8 mouse cellular contexts compared by ENCODE assay signal in genomic region chr14:20733041-20733951, GRCm38 (mm10). TPM values are rescaled to one million over a fixed set of nuclear protein-coding genes. Genes with fewer than 3 reads are reported as not detected.
DNase-seq lines count a peak whose midpoint lies in the region; ATAC-seq and TF ChIP-seq lines count a peak whose summit lies in the region.

No protein-coding gene starts in this region.

- TF ChIP-seq EP300 in CH12.LX (IDR thresholded peaks at IDR 0.05; ENCODE audit: low read length) = no peak

- H3K9me3 ChIP-seq in CH12.LX (replicated peaks; ENCODE audit: low read length) = no peaks in the 10 kb centered on the region
- no peaks in the 10 kb centered on the region for H3K9me3 ChIP-seq in limb, embryonic 11.5 days (ENCODE audit: control insufficient read depth, low read length)

- no peaks in the 10 kb centered on the region; the same call in 1 of the 2 replicates for H3K79me2 ChIP-seq in CH12.LX (replicated peaks; ENCODE audit: control insufficient read depth, extremely low read depth, insufficient read depth, poor library complexity, severe bottlenecking)

- peaks cover 0 to 20% of the 10 kb centered on the region in 2 experiments; a peak in 2 of 4 replicates for H3K4me1 ChIP-seq in CH12.LX (ENCODE audit: control insufficient read depth in 1 of 2, insufficient read depth in 2 of 2)
- peaks cover 11% of the 10 kb centered on the region; the same call in 1 of the 2 replicates for H3K4me1 ChIP-seq in limb, embryonic 11.5 days (ENCODE audit: control insufficient read depth, insufficient read depth, low read length)

- no peak for TF ChIP-seq CTCF in gastrocnemius, adult 2 months (IDR thresholded peaks at IDR 0.05)
- TF ChIP-seq CTCF in CH12.LX (conservative IDR thresholded peaks at IDR 0.05 in 1 of 2, IDR thresholded peaks at IDR 0.05 in 1 of 2; ENCODE audit: low read depth in 2 of 2, low read length in 2 of 2) = no peak

- H3K4me3 ChIP-seq in gastrocnemius, adult 2 months = peak overlapping the region; percentile 90
- H3K4me3 ChIP-seq in CH12.LX (replicated peaks in 1 of 3; ENCODE audit: low read depth in 2 of 3, low read length in 2 of 3, poor library complexity in 1 of 3) = peak overlapping the region; percentile 81 to 91 (median 83)
- peak overlapping the region; percentile 90 for H3K4me3 ChIP-seq in limb, embryonic 11.5 days (ENCODE audit: low read depth, low read length)

- H3K4me2 ChIP-seq in CH12.LX (ENCODE audit: insufficient read depth, low read depth, poor library complexity, severe bottlenecking) = peak overlapping the region; percentile 76
- H3K4me2 ChIP-seq in limb, embryonic 11.5 days (ENCODE audit: low read depth, severe bottlenecking) = peak overlapping the region; percentile 88

- DNase-seq in gastrocnemius, adult 2 months = no peak
- DNase-seq in gastrocnemius, postnatal 4 days (ENCODE audit: low spot score in 2 of 2) = no peak
- DNase-seq in CH12.LX (ENCODE audit: extremely low read depth) = peak; percentile 26
- DNase-seq in fat pad, adult 2 months (ENCODE audit: extremely low read depth, low read depth, low spot score) = peak; percentile 21
- DNase-seq in limb, embryonic 11.5 days (ENCODE audit: low spot score) = no peak
- DNase-seq in naive thymus-derived CD4-positive, alpha-beta T cell, adult 2 months (ENCODE audit: low read depth) = peak; percentile 33
- DNase-seq in cerebellum, adult 18-20 months = no peak

- H3K36me3 ChIP-seq in CH12.LX (replicated peaks in 1 of 2; ENCODE audit: control insufficient read depth in 1 of 2, insufficient read depth in 1 of 2, low read length in 1 of 2) = peaks cover 37 to 69% of the 10 kb centered on the region in 2 experiments
- H3K36me3 ChIP-seq in limb, embryonic 11.5 days (ENCODE audit: control insufficient read depth, insufficient read depth, low read length) = peaks cover 23% of the 10 kb centered on the region; the same call in 1 of the 2 replicates

- peak overlapping the region; percentile 87 for H3K9ac ChIP-seq in CH12.LX (ENCODE audit: insufficient read depth, low read depth)
- H3K9ac ChIP-seq in limb, embryonic 11.5 days (ENCODE audit: low read length) = peak overlapping the region; percentile 89

- dilution Hi-C loops in CH12.LX (cut with MboI; ENCODE audit: extremely low pct_ligation_motif_present, extremely low pct_unique_long_range_greater_than_20kb, low sequenced_read_pairs) = no loop called here

- no peaks in the 10 kb centered on the region for H3K27me3 ChIP-seq in CH12.LX (replicated peaks)
- H3K27me3 ChIP-seq in limb, embryonic 11.5 days (ENCODE audit: control insufficient read depth, insufficient read depth, low read length) = no peaks in the 10 kb centered on the region

- in situ Hi-C loops in CH12.LX (cut with MboI; ENCODE audit: low pct_ligation_motif_present, low pct_unique_long_range_greater_than_20kb, low sequenced_read_pairs) = no loop called here

- H3K27ac ChIP-seq in gastrocnemius, adult 2 months = peak overlapping the region; percentile 98
- no peak overlapping the region for H3K27ac ChIP-seq in CH12.LX (ENCODE audit: insufficient read depth, low read depth)
- no peak overlapping the region for H3K27ac ChIP-seq in limb, embryonic 11.5 days (replicated peaks; ENCODE audit: low read depth, low read length)

- WGBS in limb, embryonic 11.5 days = 50% methylated on average over 12 of the region's 12 CpGs

- no peak for TF ChIP-seq RAD21 in CH12.LX (IDR thresholded peaks at IDR 0.05; ENCODE audit: low read depth, low read length)

- ATAC-seq in limb, embryonic 11.5 days (ENCODE audit: insufficient number of reproducible peaks, low FRiP score, low TSS enrichment, low read depth) = no peak
- no peak for ATAC-seq in CD4-positive, CD25-positive, alpha-beta regulatory T cell, adult 4 months

- intact Hi-C loops in gastrocnemius, adult 2 months (cut with DNase I) = loop anchor here (5.0 kb wide), 1 partner anchor 59 kb away; the partner anchor contains the start of gene Camk2g

- no peak for TF ChIP-seq POLR2A in CH12.LX (IDR thresholded peaks at IDR 0.05; ENCODE audit: low read depth, low read length)

TF ChIP-seq in CH12.LX, 34 proteins besides CTCF, POLR2A, EP300 and RAD21:
- TF ChIP-seq POLR2AphosphoS2 (IDR thresholded peaks at IDR 0.05; ENCODE audit: low read depth, low read length) (no peak), SIN3A (IDR thresholded peaks at IDR 0.05; ENCODE audit: low read length) (no peak), KAT2A (IDR thresholded peaks at IDR 0.05; ENCODE audit: insufficient replicate concordance, low read length) (no peak)

RNA-seq across cellular contexts. Expression of gene Ndst2, which starts 1.1 kb away (rescaled TPM):
- 1 to 10 TPM; 6.2 to 7.1 TPM for total RNA-seq in gastrocnemius, adult 2 months (2021)
- total RNA-seq in gastrocnemius, postnatal 4 days (2021) = 10 to 100 TPM; 22.8 to 26.7 TPM
- total RNA-seq in CH12.LX (2012; rRNA removed) = 17.8 and 21.1 TPM in 2 replicates
- total RNA-seq in CH12.LX (2014; rRNA removed) = 9.9 and 11.4 TPM in 2 replicates
- polyA plus RNA-seq in CH12.LX (2012; ENCODE audit: insufficient read length, low read depth) = 18.0 and 20.2 TPM in 2 replicates
- 25.6 and 33.4 TPM in 2 replicates for polyA plus RNA-seq in limb, embryonic 11.5 days (2014; fragmentation: Nextera tagmentation; extraction: Ambion mirVana)
- polyA plus RNA-seq in CD4-positive, CD25-positive, alpha-beta regulatory T cell, adult 4 months (2017; shearing (Covaris generic)) = 10 to 100 TPM; 12.9 to 13.7 TPM

RNA-seq across cellular contexts. Expression of gene Zswim8, which starts 25.9 kb away (rescaled TPM):
- total RNA-seq in gastrocnemius, adult 2 months (2021) = 10 to 100 TPM; 35.0 to 37.0 TPM
- total RNA-seq in gastrocnemius, postnatal 4 days (2021) = 10 to 100 TPM; 81.5 to 83.6 TPM
- 22.6 and 22.8 TPM in 2 replicates for total RNA-seq in CH12.LX (2012; rRNA removed)
- total RNA-seq in CH12.LX (2014; rRNA removed) = 8.7 and 9.5 TPM in 2 replicates
- polyA plus RNA-seq in CH12.LX (2012; ENCODE audit: insufficient read length, low read depth) = 33.9 and 39.6 TPM in 2 replicates
- polyA plus RNA-seq in limb, embryonic 11.5 days (2014; fragmentation: Nextera tagmentation; extraction: Ambion mirVana) = 27.2 and 28.0 TPM in 2 replicates
- 10 to 100 TPM; 21.6 to 22.3 TPM for polyA plus RNA-seq in CD4-positive, CD25-positive, alpha-beta regulatory T cell, adult 4 months (2017; shearing (Covaris generic))

RNA-seq across cellular contexts. Expression of gene Chchd1, which starts 30.5 kb away (rescaled TPM):
- total RNA-seq in gastrocnemius, adult 2 months (2021) = 100 to 1,000 TPM; 120 to 152 TPM
- 10 to 100 TPM; 78.0 to 85.7 TPM for total RNA-seq in gastrocnemius, postnatal 4 days (2021)
- total RNA-seq in CH12.LX (2012; rRNA removed) (184 and 191 TPM in 2 replicates), CH12.LX (2014; rRNA removed) (391 and 402 TPM in 2 replicates)
- 157 and 166 TPM in 2 replicates for polyA plus RNA-seq in CH12.LX (2012; ENCODE audit: insufficient read length, low read depth)
- polyA plus RNA-seq in limb, embryonic 11.5 days (2014; fragmentation: Nextera tagmentation; extraction: Ambion mirVana) = 254 and 255 TPM in 2 replicates
- polyA plus RNA-seq in CD4-positive, CD25-positive, alpha-beta regulatory T cell, adult 4 months (2017; shearing (Covaris generic)) = 100 to 1,000 TPM; 120 to 143 TPM

RNA-seq across cellular contexts. Expression of gene Fut11, which starts 38.5 kb away (rescaled TPM):
- 1 to 10 TPM; 1.9 to 3.3 TPM for total RNA-seq in gastrocnemius, adult 2 months (2021)
- 10 to 100 TPM; 16.0 to 16.4 TPM for total RNA-seq in gastrocnemius, postnatal 4 days (2021)
- total RNA-seq in CH12.LX (2012; rRNA removed) = 2.6 and 2.9 TPM in 2 replicates
- 3.5 and 3.7 TPM in 2 replicates for total RNA-seq in CH12.LX (2014; rRNA removed)
- polyA plus RNA-seq in CH12.LX (2012; ENCODE audit: insufficient read length, low read depth) = 3.8 and 4.0 TPM in 2 replicates
- 18.3 and 18.8 TPM in 2 replicates for polyA plus RNA-seq in limb, embryonic 11.5 days (2014; fragmentation: Nextera tagmentation; extraction: Ambion mirVana)
- polyA plus RNA-seq in CD4-positive, CD25-positive, alpha-beta regulatory T cell, adult 4 months (2017; shearing (Covaris generic)) = 1 to 10 TPM; 5.6 to 7.7 TPM

RNA-seq across cellular contexts. Expression of gene Sec24c, which starts 59.2 kb away (rescaled TPM):
- 10 to 100 TPM; 73.8 to 76.3 TPM for total RNA-seq in gastrocnemius, adult 2 months (2021)
- 10 to 100 TPM; 95.4 to 97.9 TPM for total RNA-seq in gastrocnemius, postnatal 4 days (2021)
- total RNA-seq in CH12.LX (2012; rRNA removed) (95.9 and 103 TPM in 2 replicates), CH12.LX (2014; rRNA removed) (51.2 and 57.0 TPM in 2 replicates)
- polyA plus RNA-seq in CH12.LX (2012; ENCODE audit: insufficient read length, low read depth) = 107 and 122 TPM in 2 replicates
- polyA plus RNA-seq in limb, embryonic 11.5 days (2014; fragmentation: Nextera tagmentation; extraction: Ambion mirVana) = 81.7 and 95.0 TPM in 2 replicates
- 100 to 1,000 TPM; 120 to 181 TPM for polyA plus RNA-seq in CD4-positive, CD25-positive, alpha-beta regulatory T cell, adult 4 months (2017; shearing (Covaris generic))

Comparison
In these comparisons a context has a peak if more than half of its experiments do, and no peak if none do; other contexts are left out.
1. DNase-seq: peak in CH12.LX (single experiment), fat pad, adult 2 months (single experiment) and naive thymus-derived CD4-positive, alpha-beta T cell, adult 2 months (single experiment); none in gastrocnemius, adult 2 months (single experiment), gastrocnemius, postnatal 4 days (0 of 2), limb, embryonic 11.5 days (single experiment) and cerebellum, adult 18-20 months (0 of 2).
2. Peak in every context shown above with its lines, with median percentiles within 50 percentile points of each other: H3K4me3 ChIP-seq.